Mouse (Mus musculus): ENCODE measurements at regions not wholly inside any gene's neighbourhood (a gene's known extent, or its start where the extent isn't known, plus 50 kb on each side); places are given as distances from the start of the nearest gene placed in this dataset.

DNA sequence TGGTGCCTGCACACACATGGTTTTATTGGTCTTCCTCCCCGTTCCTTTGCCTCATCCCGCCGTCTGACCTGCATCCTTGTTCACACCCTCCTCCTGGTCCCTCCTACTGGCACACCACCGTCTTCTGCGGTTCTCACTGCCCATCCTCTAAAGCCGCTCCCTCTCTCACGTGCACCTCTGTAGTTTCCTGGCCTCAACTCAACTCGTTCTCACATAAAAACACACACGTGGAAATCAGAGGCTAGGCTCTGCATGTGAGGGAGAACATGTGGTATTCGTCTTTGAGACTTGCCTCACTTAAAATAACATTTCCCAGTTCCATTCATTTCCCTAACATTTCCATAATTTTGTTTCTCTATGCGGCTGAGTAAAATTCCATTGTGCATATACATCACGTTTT, 69.5 kb downstream of the Aldh8a1 start:
- peak; percentile 43 to 62 for DNase-seq (ENCODE audit: low spot score in 2 of 2)

- DNase-seq (ENCODE audit: low spot score in 2 of 2) = no peak
Observed at GRCm38 (mm10) chr10:21448132-21448531, 71.0 kb downstream of the Aldh8a1 start.

GRCm38 (mm10) chr10:21448942-21449341, 71.9 kb downstream of the Aldh8a1 start:
- no peak for DNase-seq (ENCODE audit: low spot score in 2 of 2)

DNA sequence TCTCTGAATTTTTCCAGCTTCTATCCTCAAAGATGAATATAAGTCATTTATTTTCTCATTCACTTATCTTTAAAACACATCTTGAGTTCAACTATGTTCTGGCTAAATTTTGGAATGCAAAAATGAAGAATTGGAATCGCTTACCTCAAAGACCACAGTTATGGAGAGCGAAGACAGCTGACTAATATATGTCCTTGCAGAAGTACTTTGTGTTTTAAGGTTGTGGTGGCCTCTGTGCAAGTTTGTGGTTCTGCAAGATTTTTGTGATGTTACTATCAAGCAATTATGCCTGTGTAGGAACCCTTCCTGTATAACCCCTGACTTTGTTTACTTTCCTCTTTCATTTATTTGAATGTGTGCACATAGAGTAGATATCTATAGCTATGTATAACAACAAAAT, 75.5 kb downstream of the Aldh8a1 start:
- DNase-seq (ENCODE audit: low spot score in 2 of 2) = no peak

GRCm38 (mm10) chr10:21453527-21453926, 76.4 kb downstream of the Aldh8a1 start:
- DNase-seq (ENCODE audit: low spot score in 2 of 2) = no peak

DNA sequence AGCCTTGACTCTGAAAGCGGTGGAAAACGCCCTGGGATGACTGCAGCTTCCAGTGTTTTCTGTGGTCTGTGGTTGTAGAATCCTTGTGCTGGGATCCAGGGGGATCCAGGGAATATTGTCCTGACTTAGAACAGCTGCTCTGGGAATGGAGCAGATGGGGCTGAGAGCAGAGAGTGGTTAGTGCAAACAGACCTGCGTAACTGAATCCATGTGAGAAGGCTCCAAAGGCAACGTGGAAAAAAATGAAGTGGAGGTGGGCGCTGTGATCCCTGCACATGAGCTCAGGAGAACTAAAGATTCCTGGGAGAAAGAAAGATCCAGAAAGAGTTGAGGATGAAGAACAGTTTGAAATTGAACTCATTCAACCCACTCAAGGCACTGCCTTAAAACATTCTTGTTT, 77.1 kb downstream of the Aldh8a1 start:
- DNase-seq (ENCODE audit: low spot score in 2 of 2) = no peak

GRCm38 (mm10) chr10:21454757-21455156, 77.7 kb downstream of the Aldh8a1 start:
- no peak for DNase-seq (ENCODE audit: low spot score in 2 of 2)

GRCm38 (mm10) chr10:21455863-21456262, 78.8 kb downstream of the Aldh8a1 start:
- no peak for DNase-seq (ENCODE audit: low spot score in 2 of 2)

DNA sequence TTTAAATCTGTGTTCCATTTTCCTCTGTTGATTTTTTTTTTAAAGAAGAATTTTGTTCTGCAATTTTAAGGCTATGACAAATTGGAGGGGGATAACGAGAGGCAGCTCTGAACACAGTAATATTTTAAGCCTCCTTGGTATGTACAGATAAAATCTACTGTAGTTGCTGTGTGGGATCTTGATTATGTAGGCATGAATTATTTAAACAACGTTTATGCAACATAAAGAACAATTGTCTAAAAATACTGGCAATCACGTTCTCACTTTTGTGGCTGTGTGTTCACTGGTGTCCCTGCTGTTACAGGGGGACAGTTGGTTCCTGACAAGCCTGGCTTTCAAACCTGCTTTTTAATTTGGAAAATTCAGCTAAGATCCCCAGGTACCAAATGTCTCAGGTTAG, 79.3 kb downstream of the Aldh8a1 start:
- no peak for DNase-seq (ENCODE audit: low spot score in 2 of 2)

DNA sequence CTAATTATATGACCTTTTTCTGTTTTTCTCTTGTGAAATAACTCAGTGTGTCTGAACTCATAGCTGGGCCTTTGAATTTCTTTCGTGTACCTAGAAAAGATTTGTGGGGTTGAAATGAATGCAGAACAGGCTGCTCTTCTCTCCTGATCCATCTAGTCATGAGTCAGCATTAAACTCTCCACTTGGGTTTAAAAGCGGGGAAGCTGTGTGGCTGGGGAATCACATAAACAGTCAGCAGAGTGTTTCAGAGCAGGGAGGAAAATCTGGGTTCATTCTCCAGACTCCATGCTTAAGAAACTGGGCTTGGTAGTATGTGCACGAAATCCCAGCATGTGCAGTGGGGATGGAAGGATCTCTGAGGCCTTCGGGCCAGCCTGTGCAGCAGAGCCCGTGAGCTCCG, 79.9 kb downstream of the Aldh8a1 start:
- DNase-seq (ENCODE audit: low spot score in 2 of 2) = no peak

GRCm38 (mm10) chr10:21458608-21459007, 81.5 kb downstream of the Aldh8a1 start:
- no peak for DNase-seq (ENCODE audit: low spot score in 2 of 2)

GRCm38 (mm10) chr10:21460062-21460461, 83.0 kb downstream of the Aldh8a1 start:
- DNase-seq (ENCODE audit: low spot score in 2 of 2) = no peak

GRCm38 (mm10) chr10:21462915-21463314, 85.8 kb downstream of the Aldh8a1 start:
- no peak for DNase-seq (ENCODE audit: low spot score in 2 of 2)

DNA sequence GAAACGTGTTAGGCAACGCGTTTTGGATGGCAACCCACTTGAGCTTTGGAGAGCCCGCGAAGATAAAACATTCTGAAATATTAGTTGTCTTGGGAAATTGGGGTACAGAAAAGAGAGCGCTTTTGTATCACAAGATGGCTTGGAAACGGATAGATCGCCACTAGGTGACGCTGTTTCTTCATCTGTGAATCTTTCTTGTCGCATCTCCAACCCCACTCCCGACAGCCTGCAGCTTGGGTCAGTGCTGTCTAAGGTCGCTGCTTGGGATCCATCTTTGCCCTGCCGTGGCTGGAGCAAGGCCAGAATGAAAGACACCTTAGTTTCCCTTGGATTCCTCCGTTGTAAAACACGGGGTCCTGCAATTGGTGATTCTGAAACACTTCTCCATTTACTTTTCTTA, 88.3 kb downstream of the Aldh8a1 start:
- peak; percentile 86 to 92 for DNase-seq (ENCODE audit: low spot score in 2 of 2)

GRCm38 (mm10) chr10:21465806-21466377, 88.8 kb downstream of the Aldh8a1 start:
- no peak for DNase-seq (ENCODE audit: low spot score in 2 of 2)

DNA sequence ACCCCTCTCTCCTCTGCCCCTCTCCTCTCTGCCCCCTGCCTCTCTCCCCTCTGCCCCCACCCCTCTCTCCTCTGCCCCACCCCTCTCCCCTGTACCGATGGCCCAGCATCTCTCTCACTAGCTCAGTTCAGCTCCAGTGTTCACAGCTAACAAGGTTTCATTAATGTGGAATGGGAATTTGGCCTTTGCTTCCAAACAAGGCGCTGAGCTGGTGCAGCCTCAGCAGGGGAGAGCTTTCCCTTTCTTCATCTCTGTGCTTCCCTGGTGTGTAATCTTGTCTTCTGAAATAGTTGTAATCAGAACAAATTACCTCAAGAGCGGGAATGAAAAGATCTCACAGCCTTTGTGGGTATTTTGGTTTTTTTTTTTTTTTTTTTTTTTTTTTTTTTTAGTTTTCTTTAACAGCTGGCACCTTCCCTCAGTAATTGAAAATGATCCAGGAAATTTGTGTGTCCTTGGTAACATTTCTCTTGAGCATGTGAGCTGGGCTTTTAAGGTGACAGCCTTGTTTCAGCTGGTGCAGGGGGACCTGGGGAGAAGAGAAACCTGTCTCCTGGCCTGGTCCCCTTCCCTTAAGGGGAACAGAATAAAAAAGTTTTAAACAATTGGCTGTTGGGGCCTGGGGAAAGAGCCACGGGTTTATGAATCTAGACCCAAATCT, 90.5 kb downstream of the Aldh8a1 start:
- DNase-seq (ENCODE audit: low spot score in 2 of 2) = no peak

- DNase-seq (ENCODE audit: low spot score in 2 of 2) = no peak
Observed at GRCm38 (mm10) chr10:21468421-21468820, 91.3 kb downstream of the Aldh8a1 start.

- DNase-seq (ENCODE audit: low spot score in 2 of 2) = no peak
Observed at GRCm38 (mm10) chr10:21469961-21470360, 92.9 kb downstream of the Aldh8a1 start.

- peak; percentile 48 to 60 for DNase-seq (ENCODE audit: low spot score in 2 of 2)
Observed at GRCm38 (mm10) chr10:21470589-21470988, 93.5 kb downstream of the Aldh8a1 start.

- DNase-seq (ENCODE audit: low spot score in 2 of 2) = peak in 1 of 2 experiments; percentile 57
Observed at GRCm38 (mm10) chr10:21474242-21474641, 97.2 kb downstream of the Aldh8a1 start.

DNA sequence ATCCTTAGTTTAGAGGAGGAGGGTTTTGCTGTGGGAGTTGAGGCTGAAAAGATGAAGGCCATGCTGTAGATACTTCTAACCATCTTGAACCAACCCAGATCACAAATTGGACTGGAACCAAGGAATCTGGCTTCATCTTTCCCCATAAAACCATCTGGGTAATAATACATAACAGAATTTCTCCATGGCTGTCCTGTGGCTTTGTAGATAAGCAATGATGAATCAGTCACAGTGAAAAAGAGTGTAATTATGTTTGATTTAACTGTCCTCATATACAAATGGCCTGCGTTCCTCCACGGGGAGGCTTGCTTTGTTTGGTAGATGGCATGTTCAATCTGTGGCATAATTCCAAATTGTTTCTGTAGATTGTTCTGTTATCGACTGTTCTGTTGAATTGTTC, 100.9 kb downstream of the Aldh8a1 start:
- DNase-seq (ENCODE audit: low spot score in 2 of 2) = no peak

- no peak for DNase-seq (ENCODE audit: low spot score in 2 of 2)
Observed at GRCm38 (mm10) chr10:21479403-21479802, 102.3 kb downstream of the Aldh8a1 start.

GRCm38 (mm10) chr10:21481255-21481654, 104.2 kb downstream of the Aldh8a1 start:
- DNase-seq (ENCODE audit: low spot score in 2 of 2) = no peak

DNA sequence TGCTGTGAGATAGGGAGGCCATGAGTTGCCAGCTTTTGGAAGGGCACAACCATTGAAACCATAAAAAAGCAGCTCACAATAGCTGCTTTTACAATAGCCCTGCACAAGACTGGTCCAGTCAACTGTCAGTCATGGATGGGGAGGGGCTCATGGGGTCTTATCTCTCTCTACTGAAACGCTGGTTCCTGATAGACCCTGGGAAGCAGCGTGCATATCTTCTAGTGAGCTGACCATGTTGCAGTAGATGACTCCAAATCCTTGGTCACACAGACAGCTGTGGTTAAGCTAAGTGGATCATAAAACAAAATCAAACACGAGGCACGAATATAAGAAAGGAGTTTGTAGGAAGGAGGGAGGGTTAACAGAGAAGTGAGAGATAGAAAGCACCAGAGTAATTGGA, 105.0 kb downstream of the Aldh8a1 start:
- DNase-seq (ENCODE audit: low spot score in 2 of 2) = no peak
